Mouse (Mus musculus) heart, embryonic 14.5 days (tissue): ENCODE data around the gene Foxp4. TPM values are rescaled to one million over a fixed set of nuclear protein-coding genes. Genes with fewer than 3 reads are reported as not detected.
A peak's percentile ranks its signal among the peaks of the same experiment; 100 is the strongest.
"Not testable (repeated sequence)": the region's sequence is repeated elsewhere in the genome, so short reads cannot be mapped to it uniquely, and the experiment has no call there.

ENCODE experiments used
- ATAC-seq: fragments of 200-750 bp; cut with Nextera tagmentation; 2 replicates; pipeline ENCODE4 v1.8.0; 2017; ENCODE audit warnings: low read depth, moderate TSS enrichment; ENCODE audit not compliant: insufficient number of reproducible peaks, insufficient read depth, low FRiP score
- H3K27ac ChIP-seq, 2 experiments: fragments of 200-500 bp in 1 of 2; fragments of 300-500 bp in 1 of 2; sonication (generic) in 1 of 2; replicated peaks in 1 of 2; 2 replicates each; pipeline ENCODE4 v1.5.1; 2012 to 2014; ENCODE audit warnings: low read depth in 2 of 2, low read length in 2 of 2, control low read depth in 1 of 2, mild to moderate bottlenecking in 1 of 2, mixed read lengths in 1 of 2; ENCODE audit not compliant: control insufficient read depth in 1 of 2, insufficient read depth in 1 of 2
- H3K27me3 ChIP-seq: fragments of 300-500 bp; sonication (generic); 2 replicates; pipeline ENCODE4 v1.6.1; 2014; ENCODE audit warnings: mild to moderate bottlenecking, low read length, control low read depth; ENCODE audit not compliant: control insufficient read depth, insufficient read depth
- H3K36me3 ChIP-seq: fragments of 300-500 bp; sonication (generic); 2 replicates; pipeline ENCODE4 v1.6.1; 2014; ENCODE audit warnings: mild to moderate bottlenecking, control low read depth, low read length, mixed read lengths; ENCODE audit not compliant: control insufficient read depth, insufficient read depth
- H3K4me1 ChIP-seq, 2 experiments: fragments of 200-500 bp in 1 of 2; fragments of 300-500 bp in 1 of 2; sonication (generic) in 1 of 2; 2 replicates each; pipeline ENCODE4 v1.6.1; 2012 to 2014; ENCODE audit warnings: low read length in 2 of 2, control low read depth in 1 of 2, mixed read lengths in 1 of 2; ENCODE audit not compliant: control insufficient read depth in 2 of 2, insufficient read depth in 2 of 2
- H3K4me2 ChIP-seq: fragments of 300-500 bp; sonication (generic); 2 replicates; pipeline ENCODE4 v1.6.1; 2014; ENCODE audit warnings: mild to moderate bottlenecking, low read length
- H3K4me3 ChIP-seq, 2 experiments: fragments of 200-500 bp in 1 of 2; fragments of 300-500 bp in 1 of 2; sonication (generic) in 1 of 2; 2 replicates each; pipeline ENCODE4 v1.5.1; 2012 to 2014; ENCODE audit warnings: low read length in 2 of 2, mild to moderate bottlenecking in 2 of 2, control low read depth in 1 of 2, low read depth in 1 of 2, moderate library complexity in 1 of 2; ENCODE audit not compliant: control insufficient read depth in 1 of 2, insufficient read depth in 1 of 2
- H3K9ac ChIP-seq: fragments of 300-500 bp; sonication (generic); 2 replicates; pipeline ENCODE4 v1.6.1; 2014; ENCODE audit warnings: mild to moderate bottlenecking, low read length
- H3K9me3 ChIP-seq: fragments of 300-500 bp; sonication (generic); 2 replicates; pipeline ENCODE4 v1.6.1; 2016; ENCODE audit warnings: low read length, control low read depth; ENCODE audit not compliant: control insufficient read depth
- WGBS: fragments of 180-500 bp; shearing (Covaris S2); extraction: QIAGEN DNeasy Blood & Tissue Kit; methylation state at CpG from one replicate; pipeline ENCODE4 v1.1.7; 2014; 5-methylcytosine and 5-hydroxymethylcytosine counted together
- polyA plus RNA-seq: library from polyadenylated mRNA; unstranded; fragments of >200 nt; fragmentation: Nextera tagmentation; extraction: Ambion mirVana; gene quantifications from 2 replicates; pipeline ENCODE4 v1.2.1, GENCODE M21; 2014

Gene Foxp4
- polyA plus RNA-seq, 1 experiment from 2014 or later = 13.6 TPM

DNA sequence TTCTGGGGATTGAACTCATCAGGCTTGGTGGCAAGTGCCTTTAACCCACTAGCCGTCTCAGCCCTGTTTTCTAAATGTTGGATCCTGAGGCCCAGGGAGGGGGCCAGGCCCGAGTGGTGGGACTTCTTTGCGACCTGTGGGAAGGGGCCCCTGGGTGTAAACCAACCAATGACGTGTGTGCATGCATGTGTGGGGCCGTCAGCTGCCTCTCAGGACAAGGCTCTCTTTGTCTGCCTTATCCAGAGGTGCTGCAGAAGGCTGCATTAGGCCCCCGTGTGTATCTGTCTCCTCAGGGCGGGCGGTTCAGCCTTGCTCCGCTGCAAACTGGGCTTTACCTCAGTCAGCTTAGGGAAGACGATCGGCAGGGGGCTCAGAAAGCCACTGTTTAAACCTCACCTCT is 61.0 kb downstream of the Foxp4 start:
- ATAC-seq = no peak
- Histone ChIP-seq H3K4me2 (no peak overlapping the region), H3K27ac (no peak overlapping the region), H3K9me3 (no peaks in the 10 kb centered on the region), H3K4me1 (peaks cover 9% of the 10 kb centered on the region in 2 experiments), H3K4me3 (no peak overlapping the region), H3K27me3 (no peaks in the 10 kb centered on the region), H3K9ac (no peak overlapping the region; the same call in 1 of the 2 replicates), H3K36me3 (peaks cover 10% of the 10 kb centered on the region)
- 26% methylated on average over 11 of the region's 11 CpGs for WGBS

GRCm38 (mm10) chr17:47863023-47863422 is 61.4 kb downstream of the Foxp4 start:
- Histone ChIP-seq H3K4me2 (no peak overlapping the region), H3K9me3 (0 out of 2 replicates have a peak, but pooled peaks cover under 1% of the 10 kb centered on the region), H3K27me3 (no peaks in the 10 kb centered on the region), H3K36me3 (peaks cover 6% of the 10 kb centered on the region; the same call in 1 of the 2 replicates), H3K27ac (no peak overlapping the region), H3K4me3 (no peak overlapping the region), H3K4me1 (peaks cover 9% of the 10 kb centered on the region in 2 experiments), H3K9ac (no peak overlapping the region)
- WGBS = 56% methylated on average over 4 of the region's 4 CpGs
- ATAC-seq = no peak

- no peak overlapping the region for H3K4me2 ChIP-seq
- no peaks in the 10 kb centered on the region for H3K27me3 ChIP-seq
- no peak overlapping the region for H3K4me3 ChIP-seq
- H3K9me3 ChIP-seq = 0 out of 2 replicates have a peak, but pooled peaks cover 10% of the 10 kb centered on the region
- H3K4me1 ChIP-seq = peaks cover 9 to 18% of the 10 kb centered on the region in 2 experiments
- WGBS = 73% methylated on average over 4 of the region's 4 CpGs
- no peak overlapping the region for H3K9ac ChIP-seq
- no peak for ATAC-seq
- H3K27ac ChIP-seq = no peak overlapping the region
- H3K36me3 ChIP-seq = no peaks in the 10 kb centered on the region
These were observed 68.9 kb downstream of the Foxp4 start for GRCm38 (mm10) chr17:47855544-47855943.

DNA sequence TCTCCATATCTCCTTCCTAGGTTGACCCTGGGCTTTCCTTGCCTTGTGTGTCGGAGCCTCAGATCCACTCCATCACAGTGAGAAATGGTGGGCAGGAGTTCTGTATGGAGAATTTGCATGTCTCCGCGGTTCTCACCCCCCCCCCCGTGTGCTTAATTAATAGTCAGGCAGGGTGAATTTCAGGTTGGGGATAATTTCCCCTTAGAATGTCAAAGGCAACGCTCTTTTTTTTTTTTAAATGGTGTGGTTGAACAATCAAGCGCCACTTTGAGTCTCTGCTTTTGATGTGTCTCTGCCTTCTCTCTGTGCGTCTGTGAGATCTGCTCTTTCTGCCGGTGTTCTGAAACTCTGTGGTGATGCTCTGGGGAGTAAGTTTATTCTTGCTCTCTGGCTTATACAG is 69.5 kb downstream of the Foxp4 start:
- Histone ChIP-seq H3K9ac (no peak overlapping the region), H3K9me3 (0 out of 2 replicates have a peak, but pooled peaks cover 10% of the 10 kb centered on the region), H3K27me3 (no peaks in the 10 kb centered on the region), H3K4me2 (no peak overlapping the region), H3K4me1 (peaks cover 13 to 21% of the 10 kb centered on the region in 2 experiments), H3K36me3 (no peaks in the 10 kb centered on the region), H3K4me3 (no peak overlapping the region), H3K27ac (no peak overlapping the region)
- ATAC-seq = no peak
- WGBS = 86% methylated on average over 8 of the region's 8 CpGs

- Histone ChIP-seq H3K9me3 (0 out of 2 replicates have a peak, but pooled peaks cover 10% of the 10 kb centered on the region), H3K4me3 (no peak overlapping the region), H3K4me1 (peaks cover 18 to 26% of the 10 kb centered on the region in 2 experiments), H3K36me3 (no peaks in the 10 kb centered on the region), H3K27ac (no peak overlapping the region), H3K27me3 (no peaks in the 10 kb centered on the region), H3K9ac (no peak overlapping the region), H3K4me2 (no peak overlapping the region)
- no peak for ATAC-seq
- WGBS = 64% methylated on average over 4 of the region's 4 CpGs
These were observed 70.7 kb downstream of the Foxp4 start for GRCm38 (mm10) chr17:47853760-47854159.

- Histone ChIP-seq H3K9me3 (0 out of 2 replicates have a peak, but pooled peaks cover 10% of the 10 kb centered on the region), H3K36me3 (no peaks in the 10 kb centered on the region), H3K4me1 (peaks cover 18 to 26% of the 10 kb centered on the region in 2 experiments), H3K27me3 (no peaks in the 10 kb centered on the region), H3K4me3 (no peak overlapping the region), H3K4me2 (no peak overlapping the region), H3K27ac (no peak overlapping the region), H3K9ac (no peak overlapping the region)
- no peak for ATAC-seq
- 98% methylated on average over 3 of the region's 4 CpGs for WGBS
These were observed 71.1 kb downstream of the Foxp4 start for GRCm38 (mm10) chr17:47853336-47853735.

- 0 out of 2 replicates have a peak, but pooled peaks have one; percentile 11 for ATAC-seq
- Histone ChIP-seq H3K4me2 (peak overlapping the region; percentile 59), H3K4me3 (peak overlapping the region in 1 of 2 experiments; percentile 17; a peak in 2 of 4 replicates), H3K9ac (peak overlapping the region; percentile 45; the same call in 1 of the 2 replicates), H3K4me1 (peaks cover 18 to 26% of the 10 kb centered on the region in 2 experiments)
- not testable (repeated sequence) for H3K27ac ChIP-seq, H3K9me3 ChIP-seq, H3K27me3 ChIP-seq, H3K36me3 ChIP-seq
- WGBS = 8% methylated on average over 22 of the region's 22 CpGs
These were observed 72.6 kb downstream of the Foxp4 start for GRCm38 (mm10) chr17:47851798-47852360.
